Mouse (Mus musculus): ENCODE results near the gene Lhfp. TPM values are rescaled to one million over a fixed set of nuclear protein-coding genes. Genes with fewer than 3 reads are reported as not detected.
A peak's percentile ranks its signal among the peaks of the same experiment; 100 is the strongest.

The Lhfp gene
- polyA plus RNA-seq, 1 experiment from 2014 or later, result 82.4 TPM

GRCm38 (mm10) chr3:53147001-53147400 lies 105.7 kb downstream of the Lhfp start:
- Histone ChIP-seq H3K9ac (no peak overlapping the region), H3K4me3 (no peak overlapping the region), H3K27me3 (no peaks in the 10 kb centered on the region), H3K27ac (no peak overlapping the region), H3K9me3 (no peaks in the 10 kb centered on the region), H3K36me3 (no peaks in the 10 kb centered on the region), H3K4me1 (no peaks in the 10 kb centered on the region), H3K4me2 (no peak overlapping the region)
- no peak for ATAC-seq (ENCODE audit: borderline replicate concordance, extremely low read depth, low FRiP score, low TSS enrichment)
- 81% methylated on average over 5 of the region's 5 CpGs for WGBS

- H3K4me3 ChIP-seq, result no peak overlapping the region
- no peaks in the 10 kb centered on the region for H3K36me3 ChIP-seq
- H3K9me3 ChIP-seq, result peaks cover 5% of the 10 kb centered on the region; the same call in 1 of the 2 replicates
- no peak for ATAC-seq (ENCODE audit: borderline replicate concordance, extremely low read depth, low FRiP score, low TSS enrichment)
- no peak overlapping the region for H3K27ac ChIP-seq
- no peak overlapping the region for H3K9ac ChIP-seq
- H3K4me1 ChIP-seq, result no peaks in the 10 kb centered on the region
- WGBS, result 80% methylated on average over 3 of the region's 3 CpGs
- no peak overlapping the region for H3K4me2 ChIP-seq
- no peaks in the 10 kb centered on the region for H3K27me3 ChIP-seq
Observed at GRCm38 (mm10) chr3:53148751-53149150, 107.4 kb downstream of the Lhfp start.

- no peaks in the 10 kb centered on the region for H3K36me3 ChIP-seq
- H3K27ac ChIP-seq, result no peak overlapping the region
- H3K9me3 ChIP-seq, result peaks cover 5% of the 10 kb centered on the region; the same call in 1 of the 2 replicates
- H3K4me2 ChIP-seq, result no peak overlapping the region
- 92% methylated on average over 7 of the region's 7 CpGs for WGBS
- H3K4me1 ChIP-seq, result no peaks in the 10 kb centered on the region
- H3K9ac ChIP-seq, result no peak overlapping the region
- no peaks in the 10 kb centered on the region for H3K27me3 ChIP-seq
- ATAC-seq (ENCODE audit: borderline replicate concordance, extremely low read depth, low FRiP score, low TSS enrichment), result no peak
- H3K4me3 ChIP-seq, result no peak overlapping the region
Observed at GRCm38 (mm10) chr3:53149625-53150320, 108.4 kb downstream of the Lhfp start.

- Histone ChIP-seq H3K27ac (no peak overlapping the region), H3K27me3 (no peaks in the 10 kb centered on the region), H3K9ac (no peak overlapping the region), H3K4me2 (no peak overlapping the region), H3K4me3 (no peak overlapping the region), H3K36me3 (no peaks in the 10 kb centered on the region), H3K9me3 (peaks cover 5% of the 10 kb centered on the region; the same call in 1 of the 2 replicates), H3K4me1 (no peaks in the 10 kb centered on the region)
- WGBS, result 41% methylated on average over 1 of the region's 1 CpGs
- no peak for ATAC-seq (ENCODE audit: borderline replicate concordance, extremely low read depth, low FRiP score, low TSS enrichment)
Observed at GRCm38 (mm10) chr3:53151081-53151480, 109.8 kb downstream of the Lhfp start.

GRCm38 (mm10) chr3:53151607-53152006 lies 110.3 kb downstream of the Lhfp start:
- Histone ChIP-seq H3K27ac (no peak overlapping the region), H3K4me3 (no peak overlapping the region), H3K36me3 (no peaks in the 10 kb centered on the region), H3K27me3 (no peaks in the 10 kb centered on the region), H3K9ac (no peak overlapping the region), H3K9me3 (peaks cover 5% of the 10 kb centered on the region; the same call in 1 of the 2 replicates), H3K4me2 (no peak overlapping the region), H3K4me1 (no peaks in the 10 kb centered on the region)
- ATAC-seq (ENCODE audit: borderline replicate concordance, extremely low read depth, low FRiP score, low TSS enrichment), result no peak
- 71% methylated on average over 1 of the region's 1 CpGs for WGBS

- H3K27ac ChIP-seq, result 0 out of 2 replicates have a peak overlapping the region, but pooled peaks have one; percentile 0
- WGBS, result 65% methylated on average over 3 of the region's 3 CpGs
- no peak overlapping the region for H3K4me3 ChIP-seq
Observed at GRCm38 (mm10) chr3:53161963-53162362, 120.6 kb downstream of the Lhfp start.

GRCm38 (mm10) chr3:53165281-53165680 lies 124.0 kb downstream of the Lhfp start:
- Histone ChIP-seq H3K4me1 (peaks cover 19% of the 10 kb centered on the region), H3K9ac (no peak overlapping the region), H3K9me3 (no peaks in the 10 kb centered on the region), H3K27me3 (no peaks in the 10 kb centered on the region), H3K4me2 (no peak overlapping the region; the same call in 1 of the 2 replicates), H3K4me3 (no peak overlapping the region), H3K27ac (peak overlapping the region; percentile 59), H3K36me3 (no peaks in the 10 kb centered on the region)
- no peak for ATAC-seq (ENCODE audit: borderline replicate concordance, extremely low read depth, low FRiP score, low TSS enrichment)
- WGBS, result 67% methylated on average over 10 of the region's 10 CpGs

More at GRCm38 (mm10) chr3:53161963-53162362, 120.6 kb downstream of the Lhfp start:
- H3K4me2 ChIP-seq, result no peak overlapping the region
- H3K36me3 ChIP-seq, result no peaks in the 10 kb centered on the region
- no peak overlapping the region for H3K9ac ChIP-seq
- H3K27me3 ChIP-seq, result no peaks in the 10 kb centered on the region
- no peak for ATAC-seq (ENCODE audit: borderline replicate concordance, extremely low read depth, low FRiP score, low TSS enrichment)
- H3K4me1 ChIP-seq, result peaks cover 17% of the 10 kb centered on the region
- no peaks in the 10 kb centered on the region for H3K9me3 ChIP-seq

GRCm38 (mm10) chr3:53166001-53166400 lies 124.7 kb downstream of the Lhfp start:
- Histone ChIP-seq H3K9ac (no peak overlapping the region), H3K36me3 (no peaks in the 10 kb centered on the region), H3K27ac (0 out of 2 replicates have a peak overlapping the region, but pooled peaks have one; percentile 47), H3K9me3 (no peaks in the 10 kb centered on the region), H3K4me3 (no peak overlapping the region), H3K4me2 (peak overlapping the region; percentile 26; the same call in 1 of the 2 replicates), H3K27me3 (no peaks in the 10 kb centered on the region), H3K4me1 (peaks cover 19% of the 10 kb centered on the region)
- peak; percentile 81; the same call in 1 of the 2 replicates for ATAC-seq (ENCODE audit: borderline replicate concordance, extremely low read depth, low FRiP score, low TSS enrichment)
- WGBS, result 27% methylated on average over 8 of the region's 8 CpGs

GRCm38 (mm10) chr3:53169486-53169885 lies 128.2 kb downstream of the Lhfp start:
- H3K27ac ChIP-seq, result no peak overlapping the region
- H3K4me3 ChIP-seq, result no peak overlapping the region
- WGBS, result 66% methylated on average over 3 of the region's 3 CpGs
- no peak for ATAC-seq (ENCODE audit: borderline replicate concordance, extremely low read depth, low FRiP score, low TSS enrichment)
- H3K4me2 ChIP-seq, result no peak overlapping the region
- H3K9me3 ChIP-seq, result no peaks in the 10 kb centered on the region
- H3K4me1 ChIP-seq, result peaks cover 19% of the 10 kb centered on the region
- no peaks in the 10 kb centered on the region for H3K36me3 ChIP-seq
- H3K9ac ChIP-seq, result no peak overlapping the region
- no peaks in the 10 kb centered on the region for H3K27me3 ChIP-seq

- Histone ChIP-seq H3K27ac (no peak overlapping the region), H3K9me3 (no peaks in the 10 kb centered on the region), H3K4me3 (no peak overlapping the region), H3K27me3 (no peaks in the 10 kb centered on the region), H3K4me2 (no peak overlapping the region), H3K36me3 (no peaks in the 10 kb centered on the region), H3K9ac (no peak overlapping the region), H3K4me1 (peaks cover 2% of the 10 kb centered on the region; the same call in 1 of the 2 replicates)
- no peak for ATAC-seq (ENCODE audit: borderline replicate concordance, extremely low read depth, low FRiP score, low TSS enrichment)
- WGBS, result 78% methylated on average over 10 of the region's 10 CpGs
Observed at GRCm38 (mm10) chr3:53173310-53174063, 132.2 kb downstream of the Lhfp start.

- Histone ChIP-seq H3K4me2 (no peak overlapping the region), H3K9ac (no peak overlapping the region), H3K27me3 (no peaks in the 10 kb centered on the region), H3K4me1 (no peaks in the 10 kb centered on the region; the same call in 1 of the 2 replicates), H3K9me3 (no peaks in the 10 kb centered on the region), H3K4me3 (no peak overlapping the region), H3K36me3 (no peaks in the 10 kb centered on the region), H3K27ac (no peak overlapping the region)
- WGBS, result 72% methylated on average over 6 of the region's 6 CpGs
- no peak for ATAC-seq (ENCODE audit: borderline replicate concordance, extremely low read depth, low FRiP score, low TSS enrichment)
Observed at GRCm38 (mm10) chr3:53179936-53180335, 138.6 kb downstream of the Lhfp start.

- Histone ChIP-seq H3K9me3 (no peaks in the 10 kb centered on the region), H3K4me3 (no peak overlapping the region), H3K4me2 (no peak overlapping the region), H3K27me3 (no peaks in the 10 kb centered on the region), H3K27ac (no peak overlapping the region), H3K9ac (no peak overlapping the region), H3K36me3 (no peaks in the 10 kb centered on the region), H3K4me1 (no peaks in the 10 kb centered on the region)
- 85% methylated on average over 2 of the region's 2 CpGs for WGBS
- ATAC-seq (ENCODE audit: borderline replicate concordance, extremely low read depth, low FRiP score, low TSS enrichment), result no peak
Observed at GRCm38 (mm10) chr3:53185439-53185838, 144.1 kb downstream of the Lhfp start.

Data from lung, embryonic 15.5 days (tissue).